Mouse (Mus musculus) left cerebral cortex, postnatal 10 days (tissue): ENCODE data around the gene Bnip1. TPM values are rescaled to one million over a fixed set of nuclear protein-coding genes. Genes with fewer than 3 reads are reported as not detected.

Experiments used
- DNase-seq, 2 experiments: peaks; one replicate each; pipeline ENCODE4 v3.0.0; 2021 to 2022; ENCODE audit warnings: low spot score in 2 of 2, mixed read lengths in 1 of 2; ENCODE audit errors: extremely low spot score in 1 of 2
- intact Hi-C: fragments of 180-260 bp; cut with DNase I; formaldehyde crosslinking; loops from one replicate; pipeline ENCODE4 v1.15.1; 2025
- total RNA-seq, 2 experiments: library from RNA; stranded (reverse); gene quantifications; 2 replicates each; pipeline ENCODE4 v1.2.3; 2021

The Bnip1 gene
- total RNA-seq, 2 experiments from 2014 or later, result 34.2 to 38.4 TPM

DNA sequence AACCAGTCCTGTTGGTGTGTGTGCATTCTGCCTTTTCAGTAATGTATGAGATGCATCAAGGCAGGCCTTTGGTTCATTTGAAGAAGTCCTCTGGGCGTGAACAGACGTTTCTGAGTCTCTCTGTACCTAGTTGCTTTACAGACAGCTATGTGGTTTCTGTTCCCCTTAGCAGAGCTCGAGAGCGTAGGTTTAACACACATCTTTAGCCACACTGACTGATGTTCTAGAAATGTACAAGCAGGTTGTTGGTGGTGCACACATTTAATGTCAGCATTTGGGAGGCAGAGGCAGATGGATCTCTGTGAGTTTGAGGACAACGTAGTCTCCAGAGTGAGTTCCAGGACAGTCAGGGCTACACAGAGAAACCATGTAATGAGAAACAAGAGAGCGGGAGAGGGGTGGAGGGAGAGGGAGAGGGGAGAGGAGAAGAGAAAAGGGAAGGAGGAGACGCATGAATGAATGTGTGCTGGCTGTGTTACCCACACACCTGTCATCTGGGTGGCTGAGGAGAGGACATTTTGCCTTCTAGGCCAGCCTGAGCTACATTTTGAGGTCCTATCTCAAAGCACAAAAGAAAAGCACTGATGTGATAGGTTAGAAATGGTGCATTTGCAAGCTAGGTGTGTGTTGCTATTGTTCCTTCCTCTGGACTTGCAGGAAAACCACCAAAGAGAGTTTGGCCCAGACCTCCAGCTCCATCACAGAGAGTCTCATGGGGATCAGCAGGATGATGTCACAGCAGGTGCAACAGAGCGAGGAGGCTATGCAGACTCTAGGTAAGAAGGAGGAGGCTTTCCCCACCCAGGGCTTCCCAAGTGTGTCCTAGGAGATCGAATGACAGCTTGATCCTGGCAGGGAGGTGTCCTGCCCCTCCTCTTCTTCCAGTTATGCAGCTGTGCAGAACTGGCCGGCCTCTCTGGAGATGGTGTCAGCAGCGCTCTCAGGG, 9.7 kb downstream of the Bnip1 start:
- intact Hi-C loops, result no loop called here
- DNase-seq, result no peak

- DNase-seq, result no peak
- intact Hi-C loops, result no loop called here
Observed at GRCm38 (mm10) chr17:26791580-26791979, 10.7 kb downstream of the Bnip1 start.

- DNase-seq, result no peak
- intact Hi-C loops, result no loop called here
Observed at GRCm38 (mm10) chr17:26792096-26792495, 11.2 kb downstream of the Bnip1 start.

DNA sequence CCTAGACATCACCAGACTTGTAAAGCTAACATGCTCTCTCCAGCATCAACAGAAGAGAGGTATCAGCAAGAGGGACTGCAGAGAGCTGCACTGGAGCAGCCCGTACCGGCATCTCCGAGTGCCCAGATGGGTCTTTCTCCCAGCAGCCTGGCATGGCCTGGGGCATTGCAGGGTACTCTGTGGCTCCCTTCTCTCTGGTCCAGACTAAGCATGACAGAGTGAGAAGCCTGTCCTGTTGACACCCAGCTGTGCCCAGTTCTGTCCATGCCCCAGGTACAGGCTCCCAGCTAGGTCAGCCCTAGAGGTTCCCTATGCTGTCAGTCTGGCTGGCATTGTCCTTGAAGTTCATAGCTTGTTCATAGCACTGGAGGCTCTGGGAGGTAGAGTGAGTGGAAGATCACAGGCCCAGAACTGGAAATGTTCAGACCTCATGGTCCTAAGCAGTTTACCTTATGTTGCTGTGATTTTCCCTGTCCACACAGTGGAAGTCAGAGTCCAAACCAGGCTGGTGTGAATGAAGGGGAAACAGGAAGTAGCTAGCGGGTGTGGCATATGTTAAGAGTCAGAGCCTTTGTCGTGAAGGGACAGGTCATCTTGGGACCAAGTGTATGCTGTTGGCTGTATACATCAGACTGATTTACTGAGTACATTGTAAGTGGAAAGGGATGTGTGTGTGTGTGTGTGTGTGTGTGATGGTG, 12.4 kb downstream of the Bnip1 start:
- DNase-seq, result no peak
- intact Hi-C loops, result no loop called here

- DNase-seq, result peak in 1 of 2 experiments; percentile 61
- intact Hi-C loops, result loop anchor here (2.0 kb wide), 1 partner anchor 92 kb away; no protein-coding TSS in a partner anchor
Observed at GRCm38 (mm10) chr17:26794744-26795143, 13.9 kb downstream of the Bnip1 start.

GRCm38 (mm10) chr17:26795386-26795785, 14.5 kb downstream of the Bnip1 start:
- intact Hi-C loops, result loop anchor here (2.0 kb wide), 1 partner anchor 91 kb away; no protein-coding TSS in a partner anchor
- no peak for DNase-seq

- no peak for DNase-seq
- intact Hi-C loops, result no loop called here
Observed at GRCm38 (mm10) chr17:26797379-26798128, 16.7 kb downstream of the Bnip1 start.

GRCm38 (mm10) chr17:26802886-26803285, 22.0 kb downstream of the Bnip1 start:
- DNase-seq, result no peak
- intact Hi-C loops, result no loop called here

- intact Hi-C loops, result no loop called here
- DNase-seq, result no peak
Observed at GRCm38 (mm10) chr17:26812607-26813006, 31.7 kb downstream of the Bnip1 start.

GRCm38 (mm10) chr17:26813497-26813896, 32.6 kb downstream of the Bnip1 start:
- DNase-seq, result no peak
- intact Hi-C loops, result no loop called here

GRCm38 (mm10) chr17:26816810-26817209, 35.9 kb downstream of the Bnip1 start:
- intact Hi-C loops, result no loop called here
- no peak for DNase-seq

DNA sequence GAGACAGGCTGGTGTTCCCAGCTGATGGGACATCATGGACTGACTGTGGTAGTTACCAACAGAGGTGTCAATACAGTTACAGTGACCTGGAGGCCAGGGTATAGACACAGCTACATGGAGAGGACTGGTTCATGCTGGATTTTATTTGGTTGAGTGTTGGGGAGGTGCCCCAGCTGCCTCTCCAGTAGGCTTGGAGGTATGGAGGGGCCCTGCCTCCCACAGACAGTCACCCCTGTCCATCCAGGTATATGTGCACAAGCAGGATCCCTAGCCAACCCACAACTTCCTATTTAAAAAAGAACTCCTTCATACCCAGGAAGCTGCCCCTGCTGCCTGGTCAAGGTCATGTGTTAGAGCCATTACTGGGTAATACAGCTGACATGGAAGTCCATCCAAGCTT, 36.9 kb downstream of the Bnip1 start:
- no peak for DNase-seq
- intact Hi-C loops, result no loop called here

DNA sequence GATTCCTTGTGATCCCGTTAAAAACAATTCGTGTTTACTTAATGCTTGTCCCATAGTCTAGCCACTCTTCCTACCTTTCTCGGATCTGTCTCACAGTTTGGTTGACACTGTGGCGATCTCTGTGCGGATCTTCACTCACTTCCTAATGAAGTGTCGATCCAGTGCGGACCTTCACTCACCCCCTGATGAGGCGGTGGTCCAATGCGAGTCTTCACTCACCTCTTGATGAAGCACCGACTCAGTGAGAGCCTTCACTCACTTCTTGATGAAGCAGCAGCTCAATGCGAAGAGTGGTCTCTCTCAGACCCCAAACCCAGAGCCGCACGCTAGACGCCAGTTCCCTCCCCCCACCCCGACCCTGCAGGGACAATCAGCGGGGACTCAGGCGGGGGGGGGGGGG, 45.3 kb downstream of the Bnip1 start:
- no peak for DNase-seq
- intact Hi-C loops, result no loop called here

DNA sequence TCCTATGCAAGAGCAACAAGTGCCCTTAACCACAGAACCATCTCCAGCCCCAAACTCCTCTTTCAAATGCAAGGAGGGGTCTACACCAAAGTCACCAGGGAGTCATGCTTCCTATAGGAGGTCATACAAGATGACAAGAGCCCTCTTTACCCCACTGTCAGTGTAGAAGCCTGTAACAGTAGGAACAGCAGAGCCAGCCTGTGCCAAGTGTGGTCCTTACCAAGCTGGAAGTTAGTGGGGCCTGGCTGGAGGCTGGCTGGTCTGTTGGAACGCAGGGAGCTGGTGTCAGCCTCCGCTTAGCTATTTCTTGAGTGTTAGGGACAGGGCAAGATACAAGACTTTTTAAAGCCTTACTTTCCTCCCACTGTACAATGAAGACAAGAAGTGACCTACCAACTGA, 52.9 kb downstream of the Bnip1 start:
- intact Hi-C loops, result no loop called here
- no peak for DNase-seq

GRCm38 (mm10) chr17:26834302-26834965, 53.6 kb downstream of the Bnip1 start:
- intact Hi-C loops, result no loop called here
- DNase-seq, result no peak

GRCm38 (mm10) chr17:26834966-26835755, 54.3 kb downstream of the Bnip1 start:
- intact Hi-C loops, result no loop called here
- DNase-seq, result no peak

DNA sequence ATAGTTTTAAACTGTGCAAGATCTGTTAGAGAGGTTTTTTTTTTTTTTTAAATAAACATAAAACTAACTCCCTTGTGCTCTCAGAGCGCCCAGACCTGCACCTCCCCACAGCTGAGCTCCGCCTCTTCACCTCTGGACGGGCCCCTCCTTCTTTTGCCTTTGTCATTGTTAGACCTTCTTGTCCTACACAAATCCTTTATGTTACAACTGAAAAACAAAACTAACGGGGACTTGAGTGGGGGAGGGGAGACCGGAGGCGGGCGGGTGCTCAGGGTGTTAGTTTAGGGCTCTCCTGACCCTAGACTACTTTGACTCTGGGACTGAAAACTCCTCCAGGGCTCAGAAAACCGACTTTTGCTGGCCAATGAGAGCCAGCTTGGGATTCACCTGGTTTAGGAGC, 55.1 kb downstream of the Bnip1 start:
- intact Hi-C loops, result no loop called here
- DNase-seq, result no peak

- no peak for DNase-seq
- intact Hi-C loops, result no loop called here
Observed at GRCm38 (mm10) chr17:26836377-26836776, 55.5 kb downstream of the Bnip1 start.
